Mouse (Mus musculus): Measurements from ENCODE around the gene Slc9a1.

DNA sequence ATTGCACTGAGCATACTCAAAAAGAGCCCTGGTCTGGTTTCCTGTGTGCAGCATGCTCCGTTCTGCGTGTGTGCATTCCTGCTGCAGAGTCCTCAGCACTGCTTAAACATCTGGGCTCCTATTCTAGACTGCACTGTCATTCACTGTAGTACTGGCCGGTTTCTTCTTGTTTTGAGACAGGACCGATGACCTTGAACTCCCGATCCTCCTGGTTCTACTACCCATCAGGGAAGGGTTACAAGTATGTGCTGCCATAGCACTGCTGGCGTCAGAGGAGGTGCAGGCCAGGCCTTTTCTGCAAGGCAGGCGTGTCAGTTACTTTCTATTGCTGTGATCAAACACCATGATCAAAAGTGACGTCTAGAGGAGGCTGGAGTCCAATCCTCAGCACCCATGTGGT, 11.6 kb downstream of the Slc9a1 start:
- TF ChIP-seq POLR2A (IDR thresholded peaks at IDR 0.05; ENCODE audit: control insufficient read depth, low read depth, low read length) (no peak), CTCF (IDR thresholded peaks at IDR 0.05; ENCODE audit: control insufficient read depth, insufficient read depth, insufficient replicate concordance, low read depth, low read length) (no peak)

Measured in testis, adult 2 months (tissue).